In the genomic region with DNA sequence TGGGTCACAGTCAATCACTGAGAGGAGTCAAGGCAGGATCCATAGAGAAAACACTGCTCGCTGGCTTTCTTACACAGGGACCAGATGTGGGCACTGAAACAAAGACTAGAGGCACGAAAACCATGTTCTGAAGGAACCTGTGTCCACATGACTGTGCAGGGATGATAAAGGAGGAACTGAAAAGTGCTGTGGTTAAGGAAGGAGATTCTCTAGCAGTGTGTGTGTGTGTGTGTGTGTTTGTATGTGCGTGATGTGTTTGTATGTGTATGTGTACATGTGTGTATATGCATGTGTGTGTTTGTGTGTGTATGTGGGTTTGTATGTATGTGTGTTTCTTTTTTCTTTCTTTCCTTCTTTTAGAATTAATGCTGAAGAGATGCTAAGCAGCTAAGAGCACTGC, we compare ENCODE assay signal across 24 mouse cellular contexts.
DNase-seq lines count a peak whose midpoint lies in the region; ATAC-seq and TF ChIP-seq lines count a peak whose summit lies in the region.
"Had no signal": no experiment of that assay in that cellular context is flagged by ENCODE, and none has a peak within 500 bp of the region (broad histone marks: within the 10 kb centered on the region; RNA-seq: fewer than 3 reads in every experiment).

No protein-coding gene starts in this region.

- H3K36me3 ChIP-seq in MEL (ENCODE audit: control insufficient read depth in 1 of 2, insufficient read depth in 2 of 2, low read length in 2 of 2), result peaks cover 0 to 39% of the 10 kb centered on the region in 2 experiments; a peak in 2 of 4 replicates
- H3K36me3 ChIP-seq: embryonic facial prominence, embryonic 12.5 days; limb, embryonic 12.5 days; liver, embryonic 15.5 days; midbrain, embryonic 15.5 days had no signal

- no peak for TF ChIP-seq CTCF in MEL (IDR thresholded peaks at IDR 0.05 in 2 of 3, conservative IDR thresholded peaks at IDR 0.05 in 1 of 3; ENCODE audit: control insufficient read depth in 1 of 3, insufficient read depth in 1 of 3, low read depth in 2 of 3, low read length in 3 of 3, poor library complexity in 1 of 3, severe bottlenecking in 1 of 3)

- H3K4me3 ChIP-seq in MEL (ENCODE audit: control insufficient read depth in 1 of 2, insufficient read depth in 1 of 2, low read depth in 2 of 2, low read length in 2 of 2), result no peak overlapping the region
- H3K4me3 ChIP-seq: embryonic facial prominence, embryonic 12.5 days; limb, embryonic 12.5 days; liver, embryonic 15.5 days; midbrain, embryonic 15.5 days had no signal

- no peaks in the 10 kb centered on the region for H3K27me3 ChIP-seq in MEL (ENCODE audit: control insufficient read depth in 1 of 2, insufficient read depth in 2 of 2, low read length in 2 of 2)
- H3K27me3 ChIP-seq: embryonic facial prominence, embryonic 12.5 days; limb, embryonic 12.5 days; liver, embryonic 15.5 days; midbrain, embryonic 15.5 days; Patski had no signal

- TF ChIP-seq RAD21 in MEL (IDR thresholded peaks at IDR 0.05; ENCODE audit: low read depth, low read length), result no peak

- no peak for TF ChIP-seq POLR2A in MEL (IDR thresholded peaks at IDR 0.05; ENCODE audit: control insufficient read depth in 1 of 2, insufficient read depth in 1 of 2, low read depth in 1 of 2, low read length in 2 of 2, poor library complexity in 1 of 2)

- H3K9me3 ChIP-seq in MEL (replicated peaks; ENCODE audit: insufficient read depth, low read length), result no peaks in the 10 kb centered on the region
- H3K9me3 ChIP-seq: embryonic facial prominence, embryonic 12.5 days; limb, embryonic 12.5 days; liver, embryonic 15.5 days; midbrain, embryonic 15.5 days had no signal

- TF ChIP-seq EP300 in MEL (IDR thresholded peaks at IDR 0.05; ENCODE audit: low read depth in 1 of 2, low read length in 2 of 2), result peak; percentile 5 to 17; a peak in 1 of 4 replicates

- DNase-seq in A20 (ENCODE audit: low read depth, low spot score) (peak; percentile 38), MEL (ENCODE audit: low read depth, low spot score) (peak; percentile 38)
- no peak for DNase-seq in gastrocnemius, adult 18-20 months (ENCODE audit: low spot score)
- no peak for DNase-seq in cerebellum, adult 9-11 months
- no peak for DNase-seq in frontal cortex, postnatal 25 days (ENCODE audit: low spot score in 2 of 2)
- DNase-seq: adrenal gland, postnatal 14 days; cerebellum, adult 11-12 months; cerebellum, postnatal 14 days; heart, postnatal 4 days; kidney, postnatal 25 days; lung, embryonic 14.5 days; lung, postnatal 14 days; right cerebral cortex, postnatal 25 days; thymus, postnatal 4 days had no signal

- H3K27ac ChIP-seq in MEL (ENCODE audit: control insufficient read depth, low read depth, low read length), result no peak overlapping the region
- H3K27ac ChIP-seq: embryonic facial prominence, embryonic 12.5 days; hindbrain, embryonic 14.5 days; limb, embryonic 12.5 days; liver, embryonic 15.5 days; midbrain, embryonic 15.5 days had no signal

- no peak overlapping the region for H3K9ac ChIP-seq in MEL (ENCODE audit: control insufficient read depth, low read depth, low read length, poor library complexity, severe bottlenecking)
- H3K9ac ChIP-seq: embryonic facial prominence, embryonic 12.5 days; hindbrain, embryonic 14.5 days; limb, embryonic 12.5 days; liver, embryonic 15.5 days; lung, embryonic 14.5 days; midbrain, embryonic 15.5 days had no signal

- ATAC-seq in hematopoietic stem cell, adult 5-6 weeks (replicated peaks in 1 of 2; ENCODE audit: insufficient read depth in 1 of 2, low FRiP score in 2 of 2, low TSS enrichment in 1 of 2, low read depth in 1 of 2, poor library complexity in 2 of 2, severe bottlenecking in 2 of 2), result peak; percentile 60; a peak in 3 of 4 replicates
- ATAC-seq in monocyte, adult 5-6 weeks (replicated peaks; ENCODE audit: insufficient number of reproducible peaks, low FRiP score, low TSS enrichment, poor library complexity, severe bottlenecking), result peak; percentile 44; the same call in 1 of the 2 replicates
- ATAC-seq: forebrain, embryonic 14.5 days; intestine, postnatal 0 days; midbrain, embryonic 15.5 days; Patski had no signal

- H3K79me2 ChIP-seq in MEL (ENCODE audit: control insufficient read depth, insufficient read depth, low read length, poor library complexity), result no peaks in the 10 kb centered on the region

- H3K4me1 ChIP-seq in MEL (ENCODE audit: control insufficient read depth in 1 of 2, insufficient read depth in 2 of 2, low read length in 2 of 2), result peaks cover 9 to 18% of the 10 kb centered on the region in 2 experiments
- H3K4me1 ChIP-seq: embryonic facial prominence, embryonic 12.5 days; limb, embryonic 12.5 days; midbrain, embryonic 15.5 days had no signal

TF ChIP-seq in MEL, 35 proteins besides CTCF, POLR2A, EP300 and RAD21:
- TF ChIP-seq USF1 (IDR thresholded peaks at IDR 0.05; ENCODE audit: low read depth, low read length), result 0 out of 2 replicates have a peak, but pooled peaks have one; percentile 15
- TF ChIP-seq UBTF (IDR thresholded peaks at IDR 0.05; ENCODE audit: borderline replicate concordance, insufficient read depth, low read depth, low read length), result no peak
- TF ChIP-seq MXI1 (IDR thresholded peaks at IDR 0.05; ENCODE audit: low read depth, low read length), result 0 out of 2 replicates have a peak, but pooled peaks have one; percentile 24
- TF ChIP-seq E2F4 (IDR thresholded peaks at IDR 0.05; ENCODE audit: borderline replicate concordance, low read depth, low read length), result no peak

Comparison
In these comparisons a context has a peak if more than half of its experiments do, and no peak if none do; other contexts are left out.
1. DNase-seq: peak in A20 (single experiment) and MEL (single experiment); none in gastrocnemius, adult 18-20 months (single experiment), cerebellum, adult 9-11 months (single experiment) and frontal cortex, postnatal 25 days (0 of 2).